Mouse (Mus musculus): ENCODE measurements around the gene Tomm20l. TPM values are rescaled to one million over a fixed set of nuclear protein-coding genes. Genes with fewer than 3 reads are reported as not detected.

Tomm20l gene
- polyA plus RNA-seq, 1 experiment from 2014 or later = not detected

- Histone ChIP-seq H3K4me3 (ENCODE audit: low read depth, low read length) (no peak overlapping the region), H3K27me3 (ENCODE audit: control insufficient read depth, insufficient read depth, low read length) (no peaks in the 10 kb centered on the region), H3K36me3 (ENCODE audit: control insufficient read depth, insufficient read depth, low read length) (peaks cover 6% of the 10 kb centered on the region; the same call in 1 of the 2 replicates), H3K9ac (ENCODE audit: low read depth, low read length) (no peak overlapping the region), H3K4me1 (replicated peaks; ENCODE audit: control insufficient read depth, insufficient read depth, low read length) (no peaks in the 10 kb centered on the region; the same call in 1 of the 2 replicates), H3K27ac (ENCODE audit: low read depth, low read length) (no peak overlapping the region), H3K9me3 (ENCODE audit: control insufficient read depth, low read length) (no peaks in the 10 kb centered on the region), H3K4me2 (replicated peaks; ENCODE audit: low read depth, low read length) (no peak overlapping the region)
- ATAC-seq (ENCODE audit: low FRiP score) = no peak
- no peak for DNase-seq (ENCODE audit: low spot score)
Measured at GRCm38 (mm10) chr12:71141189-71141588, 30.0 kb downstream of the Tomm20l start.

GRCm38 (mm10) chr12:71147641-71148040, 36.4 kb downstream of the Tomm20l start:
- no peaks in the 10 kb centered on the region for H3K27me3 ChIP-seq (ENCODE audit: control insufficient read depth, insufficient read depth, low read length)
- no peak overlapping the region for H3K4me3 ChIP-seq (ENCODE audit: low read depth, low read length)
- no peak overlapping the region for H3K9ac ChIP-seq (ENCODE audit: low read depth, low read length)
- no peaks in the 10 kb centered on the region for H3K4me1 ChIP-seq (replicated peaks; ENCODE audit: control insufficient read depth, insufficient read depth, low read length)
- no peak overlapping the region for H3K27ac ChIP-seq (ENCODE audit: low read depth, low read length)
- DNase-seq (ENCODE audit: low spot score) (peak; percentile 62), ATAC-seq (ENCODE audit: low FRiP score) (no peak)
- H3K36me3 ChIP-seq (ENCODE audit: control insufficient read depth, insufficient read depth, low read length) = peaks cover 6% of the 10 kb centered on the region
- 84% methylated on average over 3 of the region's 3 CpGs for WGBS
- H3K4me2 ChIP-seq (replicated peaks; ENCODE audit: low read depth, low read length) = no peak overlapping the region
- no peaks in the 10 kb centered on the region for H3K9me3 ChIP-seq (ENCODE audit: control insufficient read depth, low read length)

- no peak for DNase-seq (ENCODE audit: low spot score)
Measured at GRCm38 (mm10) chr12:71148801-71149200, 37.6 kb downstream of the Tomm20l start.

GRCm38 (mm10) chr12:71149456-71149855, 38.2 kb downstream of the Tomm20l start:
- Histone ChIP-seq H3K36me3 (ENCODE audit: control insufficient read depth, insufficient read depth, low read length) (peaks cover 5% of the 10 kb centered on the region; the same call in 1 of the 2 replicates), H3K27me3 (ENCODE audit: control insufficient read depth, insufficient read depth, low read length) (no peaks in the 10 kb centered on the region), H3K4me2 (replicated peaks; ENCODE audit: low read depth, low read length) (no peak overlapping the region), H3K9me3 (ENCODE audit: control insufficient read depth, low read length) (no peaks in the 10 kb centered on the region), H3K4me3 (ENCODE audit: low read depth, low read length) (no peak overlapping the region), H3K27ac (ENCODE audit: low read depth, low read length) (no peak overlapping the region), H3K4me1 (replicated peaks; ENCODE audit: control insufficient read depth, insufficient read depth, low read length) (no peaks in the 10 kb centered on the region), H3K9ac (ENCODE audit: low read depth, low read length) (no peak overlapping the region)
- 92% methylated on average over 6 of the region's 6 CpGs for WGBS
- DNase-seq (ENCODE audit: low spot score) (no peak), ATAC-seq (ENCODE audit: low FRiP score) (no peak)

More at GRCm38 (mm10) chr12:71148801-71149200, 37.6 kb downstream of the Tomm20l start:
- no peaks in the 10 kb centered on the region for H3K27me3 ChIP-seq (ENCODE audit: control insufficient read depth, insufficient read depth, low read length)
- peaks cover 5% of the 10 kb centered on the region; the same call in 1 of the 2 replicates for H3K36me3 ChIP-seq (ENCODE audit: control insufficient read depth, insufficient read depth, low read length)
- no peak overlapping the region for H3K9ac ChIP-seq (ENCODE audit: low read depth, low read length)
- no peaks in the 10 kb centered on the region for H3K4me1 ChIP-seq (replicated peaks; ENCODE audit: control insufficient read depth, insufficient read depth, low read length)
- no peak overlapping the region for H3K27ac ChIP-seq (ENCODE audit: low read depth, low read length)
- no peak overlapping the region for H3K4me3 ChIP-seq (ENCODE audit: low read depth, low read length)
- 97% methylated on average over 9 of the region's 9 CpGs for WGBS
- ATAC-seq (ENCODE audit: low FRiP score) = no peak
- H3K9me3 ChIP-seq (ENCODE audit: control insufficient read depth, low read length) = no peaks in the 10 kb centered on the region
- H3K4me2 ChIP-seq (replicated peaks; ENCODE audit: low read depth, low read length) = no peak overlapping the region

- ATAC-seq (ENCODE audit: low FRiP score) = no peak
- Histone ChIP-seq H3K4me3 (ENCODE audit: low read depth, low read length) (no peak overlapping the region), H3K4me1 (replicated peaks; ENCODE audit: control insufficient read depth, insufficient read depth, low read length) (no peaks in the 10 kb centered on the region), H3K4me2 (replicated peaks; ENCODE audit: low read depth, low read length) (no peak overlapping the region), H3K36me3 (ENCODE audit: control insufficient read depth, insufficient read depth, low read length) (peaks cover 5% of the 10 kb centered on the region; the same call in 1 of the 2 replicates), H3K27me3 (ENCODE audit: control insufficient read depth, insufficient read depth, low read length) (no peaks in the 10 kb centered on the region), H3K9me3 (ENCODE audit: control insufficient read depth, low read length) (no peaks in the 10 kb centered on the region), H3K27ac (ENCODE audit: low read depth, low read length) (no peak overlapping the region), H3K9ac (ENCODE audit: low read depth, low read length) (no peak overlapping the region)
- WGBS = 97% methylated on average over 8 of the region's 8 CpGs
- no peak for DNase-seq (ENCODE audit: low spot score)
Measured at GRCm38 (mm10) chr12:71150167-71150566, 38.9 kb downstream of the Tomm20l start.

- H3K27ac ChIP-seq (ENCODE audit: low read depth, low read length) = no peak overlapping the region
- H3K4me1 ChIP-seq (replicated peaks; ENCODE audit: control insufficient read depth, insufficient read depth, low read length) = no peaks in the 10 kb centered on the region
- DNase-seq (ENCODE audit: low spot score) = no peak
- H3K4me2 ChIP-seq (replicated peaks; ENCODE audit: low read depth, low read length) = no peak overlapping the region
- H3K4me3 ChIP-seq (ENCODE audit: low read depth, low read length) = no peak overlapping the region
- 97% methylated on average over 6 of the region's 6 CpGs for WGBS
- H3K9me3 ChIP-seq (ENCODE audit: control insufficient read depth, low read length) = no peaks in the 10 kb centered on the region
- peaks cover 8% of the 10 kb centered on the region; the same call in 1 of the 2 replicates for H3K36me3 ChIP-seq (ENCODE audit: control insufficient read depth, insufficient read depth, low read length)
- no peak for ATAC-seq (ENCODE audit: low FRiP score)
- H3K27me3 ChIP-seq (ENCODE audit: control insufficient read depth, insufficient read depth, low read length) = no peaks in the 10 kb centered on the region
- H3K9ac ChIP-seq (ENCODE audit: low read depth, low read length) = no peak overlapping the region
Measured at GRCm38 (mm10) chr12:71154979-71155378, 43.8 kb downstream of the Tomm20l start.

GRCm38 (mm10) chr12:71157974-71158373, 46.7 kb downstream of the Tomm20l start:
- ATAC-seq (ENCODE audit: low FRiP score) = no peak
- 90% methylated on average over 6 of the region's 6 CpGs for WGBS
- no peak for DNase-seq (ENCODE audit: low spot score)
- Histone ChIP-seq H3K4me2 (replicated peaks; ENCODE audit: low read depth, low read length) (no peak overlapping the region), H3K36me3 (ENCODE audit: control insufficient read depth, insufficient read depth, low read length) (peaks cover 12% of the 10 kb centered on the region; the same call in 1 of the 2 replicates), H3K9me3 (ENCODE audit: control insufficient read depth, low read length) (no peaks in the 10 kb centered on the region), H3K27ac (ENCODE audit: low read depth, low read length) (no peak overlapping the region), H3K4me3 (ENCODE audit: low read depth, low read length) (no peak overlapping the region), H3K27me3 (ENCODE audit: control insufficient read depth, insufficient read depth, low read length) (no peaks in the 10 kb centered on the region), H3K9ac (ENCODE audit: low read depth, low read length) (no peak overlapping the region), H3K4me1 (replicated peaks; ENCODE audit: control insufficient read depth, insufficient read depth, low read length) (no peaks in the 10 kb centered on the region)

GRCm38 (mm10) chr12:71164410-71164809, 53.2 kb downstream of the Tomm20l start:
- H3K27ac ChIP-seq (ENCODE audit: low read depth, low read length) = no peak overlapping the region
- no peak overlapping the region for H3K9ac ChIP-seq (ENCODE audit: low read depth, low read length)
- H3K27me3 ChIP-seq (ENCODE audit: control insufficient read depth, insufficient read depth, low read length) = no peaks in the 10 kb centered on the region
- H3K4me1 ChIP-seq (replicated peaks; ENCODE audit: control insufficient read depth, insufficient read depth, low read length) = no peaks in the 10 kb centered on the region
- ATAC-seq (ENCODE audit: low FRiP score) = no peak
- no peak for DNase-seq (ENCODE audit: low spot score)
- H3K9me3 ChIP-seq (ENCODE audit: control insufficient read depth, low read length) = no peaks in the 10 kb centered on the region
- peaks cover 5% of the 10 kb centered on the region; the same call in 1 of the 2 replicates for H3K36me3 ChIP-seq (ENCODE audit: control insufficient read depth, insufficient read depth, low read length)
- no peak overlapping the region for H3K4me2 ChIP-seq (replicated peaks; ENCODE audit: low read depth, low read length)
- 93% methylated on average over 9 of the region's 9 CpGs for WGBS
- H3K4me3 ChIP-seq (ENCODE audit: low read depth, low read length) = no peak overlapping the region

GRCm38 (mm10) chr12:71169911-71170310, 58.7 kb downstream of the Tomm20l start:
- Histone ChIP-seq H3K27me3 (ENCODE audit: control insufficient read depth, insufficient read depth, low read length) (no peaks in the 10 kb centered on the region), H3K36me3 (ENCODE audit: control insufficient read depth, insufficient read depth, low read length) (no peaks in the 10 kb centered on the region), H3K27ac (ENCODE audit: low read depth, low read length) (no peak overlapping the region), H3K4me2 (replicated peaks; ENCODE audit: low read depth, low read length) (no peak overlapping the region), H3K9me3 (ENCODE audit: control insufficient read depth, low read length) (no peaks in the 10 kb centered on the region), H3K4me3 (ENCODE audit: low read depth, low read length) (no peak overlapping the region), H3K4me1 (replicated peaks; ENCODE audit: control insufficient read depth, insufficient read depth, low read length) (no peaks in the 10 kb centered on the region), H3K9ac (ENCODE audit: low read depth, low read length) (no peak overlapping the region)
- WGBS = 93% methylated on average over 1 of the region's 1 CpGs
- ATAC-seq (ENCODE audit: low FRiP score) (no peak), DNase-seq (ENCODE audit: low spot score) (no peak)

All from hindbrain, embryonic 11.5 days (tissue).